Mouse (Mus musculus) lung, postnatal 14 days (tissue): ENCODE measurements around the gene Sh3d19.
"Not testable (repeated sequence)": the region's sequence is repeated elsewhere in the genome, so short reads cannot be mapped to it uniquely, and the experiment has no call there.

Experiments
- DNase-seq: peaks from one replicate; pipeline ENCODE4 v3.0.0; 2021

Gene Sh3d19

GRCm38 (mm10) chr3:85981761-85982160 is 10.9 kb downstream of the Sh3d19 start:
- not testable (repeated sequence) for DNase-seq

GRCm38 (mm10) chr3:85984537-85984936 is 13.6 kb downstream of the Sh3d19 start:
- no peak for DNase-seq

GRCm38 (mm10) chr3:85987225-85987624 is 16.3 kb downstream of the Sh3d19 start:
- DNase-seq, result no peak

GRCm38 (mm10) chr3:85991140-85991801 is 20.4 kb downstream of the Sh3d19 start:
- DNase-seq, result no peak

- no peak for DNase-seq
Measured at GRCm38 (mm10) chr3:85991802-85992156, 20.9 kb downstream of the Sh3d19 start.

DNA sequence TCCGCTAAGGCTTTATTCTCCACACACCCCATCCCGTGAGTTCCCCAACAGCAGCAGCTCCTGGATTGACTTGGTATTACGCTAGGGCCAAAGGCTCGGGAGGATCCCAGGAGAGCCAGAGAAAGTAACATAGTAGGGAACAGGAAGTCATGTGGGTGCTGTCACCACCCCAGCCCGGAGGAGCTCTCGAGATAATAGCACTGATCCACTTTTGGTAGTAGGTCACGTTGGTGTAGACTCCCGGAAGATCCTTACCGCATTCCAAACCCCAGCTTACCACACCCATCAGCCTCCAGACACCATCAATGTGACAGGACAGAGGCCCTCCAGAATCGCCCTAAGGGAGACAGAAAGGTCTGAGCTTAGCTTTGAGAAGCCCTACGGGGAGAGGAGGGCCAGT is 22.8 kb downstream of the Sh3d19 start:
- DNase-seq, result peak; percentile 23

- DNase-seq, result no peak
Measured at GRCm38 (mm10) chr3:85994645-85995044, 23.7 kb downstream of the Sh3d19 start.

DNA sequence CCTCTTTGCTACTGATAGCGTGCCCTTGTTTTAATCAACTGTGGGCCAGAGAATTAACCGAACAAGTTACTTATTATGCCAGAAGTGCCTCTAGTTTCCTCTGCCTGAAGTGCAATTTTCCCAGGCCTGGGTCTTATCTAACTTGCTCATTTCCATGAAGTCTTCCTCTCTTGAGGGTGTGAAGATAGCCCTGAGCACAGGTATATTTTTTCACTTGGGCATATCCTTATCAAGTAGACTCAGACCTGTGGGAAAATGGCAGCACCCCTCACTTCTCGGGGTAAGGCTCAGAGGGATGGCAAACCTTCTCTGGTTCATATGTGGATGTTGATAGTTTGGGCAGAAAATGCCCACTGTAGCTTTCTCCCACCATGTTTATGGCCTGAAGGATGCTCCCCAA is 30.4 kb downstream of the Sh3d19 start:
- no peak for DNase-seq

DNA sequence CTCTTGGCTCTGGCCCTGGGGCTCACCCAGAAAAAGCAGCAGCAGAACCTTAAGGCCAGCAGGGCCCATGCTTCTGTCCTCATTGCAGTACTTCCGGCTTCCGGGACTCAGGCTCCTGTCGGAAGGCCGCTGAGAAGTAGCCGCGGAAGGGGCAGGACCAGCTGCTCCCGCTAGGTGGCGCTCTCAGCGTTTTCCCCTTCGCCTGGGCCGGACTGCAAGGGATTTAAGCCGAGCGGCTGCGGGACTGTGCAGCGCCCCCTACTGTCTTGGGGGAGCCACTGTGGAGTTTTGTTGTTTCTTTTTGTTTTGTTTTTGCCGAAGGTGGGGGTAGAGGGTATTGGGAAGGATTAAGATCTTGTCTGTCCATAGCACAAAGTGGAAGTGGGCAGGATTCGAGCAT is 31.5 kb downstream of the Sh3d19 start, which contains the start of gene Prss48:
Gene Prss48, minus strand, starts transcription at position 69 of the 400 bp plus-strand sequence.
- DNase-seq, result peak; percentile 33

DNA sequence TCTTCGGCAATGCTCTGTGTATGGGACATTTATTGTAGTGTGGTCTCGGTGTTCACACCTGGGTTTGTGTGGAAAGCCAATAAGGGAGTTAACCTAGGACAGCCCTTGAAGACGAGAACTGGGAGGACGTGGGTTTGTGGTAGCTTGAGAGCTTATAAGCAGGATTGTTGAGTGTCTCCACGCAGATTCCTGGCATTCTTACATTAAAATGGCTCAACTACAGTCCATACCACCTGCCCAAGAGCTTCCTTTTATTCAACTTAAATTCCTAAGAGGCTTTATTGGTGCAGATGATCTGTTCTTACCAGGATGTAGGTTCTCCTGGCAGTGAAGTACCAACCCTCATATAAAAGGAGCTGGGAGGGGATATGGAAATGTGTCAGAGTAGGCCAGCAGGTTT is 32.0 kb downstream of the Sh3d19 start:
- DNase-seq, result no peak

DNA sequence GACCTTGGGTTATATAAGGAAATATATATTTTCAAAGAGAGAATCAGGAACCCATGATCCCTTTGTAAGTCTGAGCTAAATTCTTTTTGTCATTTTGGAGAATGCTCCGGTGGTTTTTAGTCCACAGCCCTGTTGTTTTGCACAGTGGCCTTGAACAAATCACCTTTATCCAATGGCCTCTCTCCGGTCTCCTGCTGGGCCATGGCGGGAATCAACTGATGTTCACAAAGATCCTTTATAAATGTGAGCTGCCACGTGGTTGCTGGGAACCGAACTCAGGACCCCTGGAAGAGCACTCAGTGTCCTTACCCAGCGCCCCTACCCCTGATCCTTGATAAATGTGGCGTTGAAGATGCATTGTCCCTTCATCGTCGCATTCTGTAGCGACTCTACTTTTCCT is 33.8 kb downstream of the Sh3d19 start:
- DNase-seq, result no peak

- no peak for DNase-seq
Measured at GRCm38 (mm10) chr3:86010618-86011017, 39.7 kb downstream of the Sh3d19 start.

GRCm38 (mm10) chr3:86011373-86011772 is 40.5 kb downstream of the Sh3d19 start:
- no peak for DNase-seq

GRCm38 (mm10) chr3:86011833-86012232 is 40.9 kb downstream of the Sh3d19 start:
- DNase-seq, result no peak

DNA sequence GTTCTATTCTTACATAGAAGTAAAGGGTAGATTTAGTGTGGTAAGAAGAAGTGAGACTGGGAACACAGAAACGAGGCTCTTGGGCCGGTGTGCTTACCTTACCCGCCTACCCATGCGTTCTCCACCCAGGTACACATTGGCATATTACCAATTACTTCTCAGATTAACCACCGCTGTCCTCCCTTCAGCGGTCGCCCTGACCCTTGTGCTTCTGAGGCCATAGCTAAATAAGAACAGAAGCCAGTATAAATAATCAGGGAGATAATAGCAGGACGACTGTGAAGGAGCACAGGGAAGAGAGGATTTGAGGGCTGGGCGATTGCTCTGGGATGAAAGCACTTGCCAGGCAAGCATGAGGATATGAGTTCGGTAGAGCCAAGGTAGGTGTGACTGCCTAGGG is 42.9 kb downstream of the Sh3d19 start:
- DNase-seq, result no peak

DNA sequence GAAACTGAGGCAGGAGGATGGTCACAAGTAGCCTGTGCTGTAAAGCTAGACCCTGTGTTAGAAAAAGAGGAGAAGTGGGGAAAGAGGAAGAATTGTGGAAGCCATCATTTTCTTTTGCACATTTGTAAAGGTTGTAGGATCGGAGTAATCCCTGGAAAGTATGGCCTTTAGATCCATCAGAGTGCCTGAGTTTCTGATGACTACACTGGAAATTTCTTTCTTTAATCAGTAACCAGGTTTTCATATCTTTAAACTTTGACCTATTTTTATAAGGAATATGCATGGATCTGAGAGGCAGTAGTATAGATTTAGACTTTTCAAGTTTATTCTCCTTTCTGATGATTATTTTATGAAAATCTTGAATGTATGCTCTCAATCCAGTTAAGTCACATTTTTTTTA is 46.1 kb downstream of the Sh3d19 start:
- no peak for DNase-seq

GRCm38 (mm10) chr3:86017484-86017883 is 46.6 kb downstream of the Sh3d19 start:
- no peak for DNase-seq

DNA sequence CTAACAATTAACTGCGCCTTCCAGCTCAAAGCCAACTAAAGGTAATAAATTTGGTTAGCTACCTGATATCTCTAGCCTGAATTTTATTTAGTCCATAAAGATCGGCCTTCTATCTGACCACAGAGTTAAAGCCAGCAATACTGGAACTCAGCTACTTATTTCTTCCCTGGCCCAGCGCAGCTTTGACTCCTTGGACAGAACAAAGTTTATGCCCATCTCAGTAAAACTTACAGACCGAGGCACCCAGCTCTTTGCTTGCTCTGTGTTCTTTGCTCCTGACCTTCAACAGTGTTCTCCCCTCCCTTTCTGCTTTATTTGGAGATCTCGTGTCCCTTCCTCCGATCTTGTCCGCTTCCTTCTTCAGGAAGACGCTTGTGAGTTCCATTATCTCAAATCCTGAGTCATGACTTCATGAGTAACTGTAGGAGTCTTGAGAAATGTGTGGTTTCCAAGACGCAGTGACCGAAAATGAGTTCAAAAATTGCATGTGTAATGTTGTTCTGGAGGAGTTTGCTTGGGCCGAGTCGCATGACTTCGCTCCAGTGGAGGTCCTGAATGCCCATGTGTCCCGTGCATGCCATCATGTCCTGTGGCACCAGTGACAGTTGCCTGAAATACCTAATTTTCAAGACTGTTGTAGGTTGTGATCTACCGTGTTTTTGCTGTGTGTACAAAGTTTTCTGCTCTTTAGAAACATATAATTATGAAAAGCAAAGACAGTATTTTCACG is 50.2 kb downstream of the Sh3d19 start:
- DNase-seq, result no peak

DNA sequence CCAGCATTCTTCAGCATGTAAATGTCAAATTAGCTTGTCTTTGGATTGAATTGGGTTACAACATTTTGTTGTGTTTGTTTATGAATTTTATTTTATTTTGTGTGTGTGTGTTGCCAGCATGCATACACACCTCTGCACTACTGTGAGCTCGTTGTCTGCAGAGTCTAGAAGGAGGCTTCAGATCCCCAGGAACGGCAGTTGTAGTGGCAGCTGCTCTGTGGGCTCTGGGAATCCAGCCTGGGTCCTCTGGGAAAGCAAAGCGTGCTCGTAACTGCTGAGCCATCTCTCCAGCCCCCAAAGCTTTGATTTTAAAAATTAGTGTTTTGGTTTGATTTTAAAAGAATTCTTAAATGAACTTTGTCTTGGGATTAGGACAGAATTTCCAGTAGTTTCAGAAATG is 50.7 kb downstream of the Sh3d19 start:
- no peak for DNase-seq

GRCm38 (mm10) chr3:86024065-86024795 is 53.3 kb downstream of the Sh3d19 start:
- DNase-seq, result no peak

DNA sequence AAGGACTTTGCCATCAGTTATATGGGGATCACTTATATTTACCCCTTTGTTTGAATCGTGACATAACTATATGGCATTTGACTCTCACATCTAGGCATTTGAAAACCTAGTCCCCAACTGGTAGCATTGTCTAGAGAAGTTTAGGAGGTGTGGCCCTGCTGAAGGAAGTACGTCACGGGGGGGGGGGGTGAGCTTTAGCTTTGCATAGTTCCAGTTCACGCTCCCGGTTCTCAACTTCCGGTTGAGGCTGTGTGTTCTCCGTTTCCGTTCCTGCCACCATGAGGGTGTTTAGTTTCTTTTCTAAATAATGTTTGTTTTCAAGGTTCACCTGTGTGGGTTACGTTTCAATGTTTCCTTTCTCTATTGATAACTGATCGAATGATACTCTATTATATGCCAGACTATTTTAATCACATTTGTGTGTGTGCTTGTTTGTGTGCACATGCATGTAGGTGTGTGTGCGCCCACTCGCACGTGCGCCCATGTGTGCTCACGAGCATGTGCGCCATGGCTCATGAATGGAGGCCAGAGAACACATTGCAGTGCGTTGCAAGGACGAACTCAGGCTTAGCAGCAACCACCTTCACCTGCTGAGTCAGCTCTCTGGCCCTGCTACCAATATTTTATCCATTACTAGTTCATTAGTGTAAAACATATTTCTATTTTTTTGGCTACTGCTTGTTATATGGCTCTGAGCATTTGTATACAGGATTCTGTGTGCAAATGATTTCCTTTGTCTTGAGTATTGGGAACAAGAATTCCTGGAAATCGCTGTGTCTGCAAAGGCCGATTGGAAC is 54.6 kb downstream of the Sh3d19 start:
- DNase-seq, result no peak

DNA sequence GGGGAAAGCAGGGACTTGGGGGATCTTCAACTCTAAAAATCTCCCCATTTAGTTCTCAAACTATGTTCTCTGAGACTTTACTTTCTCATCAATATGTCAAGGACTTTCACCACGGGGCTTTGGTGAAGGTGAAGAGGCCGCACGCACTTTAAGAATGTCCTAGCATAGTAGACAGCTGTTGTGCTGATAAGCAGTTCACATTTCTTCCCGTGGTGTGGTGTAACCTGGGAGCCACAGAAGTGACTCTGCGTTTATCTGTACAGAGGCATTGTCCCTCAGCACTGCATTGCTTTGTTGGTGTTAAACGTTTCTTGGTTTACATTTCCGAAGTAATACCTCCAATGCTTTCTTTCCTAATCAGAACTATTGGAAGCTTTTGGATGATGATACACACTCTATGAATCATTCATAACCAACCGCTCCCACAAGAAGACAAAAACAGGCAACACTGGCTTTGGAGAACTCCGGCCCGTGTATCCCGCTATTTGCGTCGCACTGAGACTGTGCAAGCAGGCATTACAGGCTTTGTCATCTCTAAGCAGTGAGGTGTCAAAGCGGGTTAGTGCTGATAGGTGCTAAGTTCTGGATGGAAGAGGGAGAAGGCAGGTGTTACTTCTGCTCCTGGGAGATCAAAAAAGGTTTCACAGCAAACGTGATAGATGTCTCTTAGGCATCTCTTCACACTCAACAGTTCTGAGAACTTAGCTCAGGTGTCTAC is 57.9 kb downstream of the Sh3d19 start:
- DNase-seq, result no peak
